Mouse (Mus musculus): ENCODE measurements around the gene Klrg1.

Gene Klrg1

GRCm38 (mm10) chr6:122282782-122283181, at the start of gene Klrg1:
Gene Klrg1 (minus strand): TSS chr6:122282882.
- no peak for DNase-seq (ENCODE audit: low read depth, low spot score)

GRCm38 (mm10) chr6:122325361-122325975, 42.8 kb upstream of the Klrg1 start:
- no peak for DNase-seq (ENCODE audit: low read depth, low spot score)

- DNase-seq (ENCODE audit: low read depth, low spot score), result no peak
Observed at GRCm38 (mm10) chr6:122318726-122319125, 36.0 kb upstream of the Klrg1 start.

- no peak for DNase-seq (ENCODE audit: low read depth, low spot score)
Observed at GRCm38 (mm10) chr6:122310187-122310820, 27.6 kb upstream of the Klrg1 start.

GRCm38 (mm10) chr6:122309446-122309960, 26.8 kb upstream of the Klrg1 start:
- no peak for DNase-seq (ENCODE audit: low read depth, low spot score)

- peak; percentile 97 for DNase-seq (ENCODE audit: low read depth, low spot score)
Observed at GRCm38 (mm10) chr6:122308505-122309393, 26.1 kb upstream of the Klrg1 start, which contains the start of gene M6pr. Gene M6pr (plus strand): TSS chr6:122308720.

GRCm38 (mm10) chr6:122308136-122308504, 25.4 kb upstream of the Klrg1 start:
- DNase-seq (ENCODE audit: low read depth, low spot score), result no peak

GRCm38 (mm10) chr6:122306707-122307106, 24.0 kb upstream of the Klrg1 start:
- DNase-seq (ENCODE audit: low read depth, low spot score), result no peak

- DNase-seq (ENCODE audit: low read depth, low spot score), result no peak
Observed at GRCm38 (mm10) chr6:122304790-122305555, 22.3 kb upstream of the Klrg1 start.

GRCm38 (mm10) chr6:122304355-122304754, 21.7 kb upstream of the Klrg1 start:
- DNase-seq (ENCODE audit: low read depth, low spot score), result peak; percentile 40

- DNase-seq (ENCODE audit: low read depth, low spot score), result no peak
Observed at GRCm38 (mm10) chr6:122303526-122303925, 20.8 kb upstream of the Klrg1 start.

- no peak for DNase-seq (ENCODE audit: low read depth, low spot score)
Observed at GRCm38 (mm10) chr6:122302661-122303060, 20.0 kb upstream of the Klrg1 start.

- DNase-seq (ENCODE audit: low read depth, low spot score), result no peak
Observed at GRCm38 (mm10) chr6:122302121-122302520, 19.4 kb upstream of the Klrg1 start.

- no peak for DNase-seq (ENCODE audit: low read depth, low spot score)
Observed at GRCm38 (mm10) chr6:122299621-122300133, 17.0 kb upstream of the Klrg1 start.

GRCm38 (mm10) chr6:122298223-122298609, 15.5 kb upstream of the Klrg1 start:
- DNase-seq (ENCODE audit: low read depth, low spot score), result no peak

- no peak for DNase-seq (ENCODE audit: low read depth, low spot score)
Observed at GRCm38 (mm10) chr6:122297279-122298222, 14.9 kb upstream of the Klrg1 start.

- no peak for DNase-seq (ENCODE audit: low read depth, low spot score)
Observed at GRCm38 (mm10) chr6:122296918-122297278, 14.2 kb upstream of the Klrg1 start.

GRCm38 (mm10) chr6:122295242-122295641, 12.6 kb upstream of the Klrg1 start:
- DNase-seq (ENCODE audit: low read depth, low spot score), result no peak

- no peak for DNase-seq (ENCODE audit: low read depth, low spot score)
Observed at GRCm38 (mm10) chr6:122294290-122294689, 11.6 kb upstream of the Klrg1 start.

GRCm38 (mm10) chr6:122293796-122294195, 11.1 kb upstream of the Klrg1 start:
- no peak for DNase-seq (ENCODE audit: low read depth, low spot score)
